Mouse (Mus musculus) fat pad, adult 2 months (tissue): Measurements from ENCODE around the gene Ccpg1os.

Experiments
- DNase-seq: peaks from one replicate; pipeline ENCODE4 v3.0.0-alpha.2; 2011; ENCODE audit warnings: low read depth, low spot score; ENCODE audit errors: extremely low read depth

The Ccpg1os gene

GRCm38 (mm10) chr9:72985250-72986220, at the start of gene Ccpg1os, which contains the start of gene Ccpg1:
Gene Ccpg1os (minus strand): TSS chr9:72985382.
Gene Ccpg1 (plus strand): TSS chr9:72985429.
- peak; percentile 85 for DNase-seq

GRCm38 (mm10) chr9:73033406-73033805, 48.2 kb upstream of the Ccpg1os start:
- DNase-seq, result no peak

GRCm38 (mm10) chr9:73031421-73031820, 46.2 kb upstream of the Ccpg1os start:
- DNase-seq, result no peak

GRCm38 (mm10) chr9:73030443-73030842, 45.3 kb upstream of the Ccpg1os start:
- no peak for DNase-seq

GRCm38 (mm10) chr9:73025818-73026636, 40.8 kb upstream of the Ccpg1os start:
- DNase-seq, result no peak

DNA sequence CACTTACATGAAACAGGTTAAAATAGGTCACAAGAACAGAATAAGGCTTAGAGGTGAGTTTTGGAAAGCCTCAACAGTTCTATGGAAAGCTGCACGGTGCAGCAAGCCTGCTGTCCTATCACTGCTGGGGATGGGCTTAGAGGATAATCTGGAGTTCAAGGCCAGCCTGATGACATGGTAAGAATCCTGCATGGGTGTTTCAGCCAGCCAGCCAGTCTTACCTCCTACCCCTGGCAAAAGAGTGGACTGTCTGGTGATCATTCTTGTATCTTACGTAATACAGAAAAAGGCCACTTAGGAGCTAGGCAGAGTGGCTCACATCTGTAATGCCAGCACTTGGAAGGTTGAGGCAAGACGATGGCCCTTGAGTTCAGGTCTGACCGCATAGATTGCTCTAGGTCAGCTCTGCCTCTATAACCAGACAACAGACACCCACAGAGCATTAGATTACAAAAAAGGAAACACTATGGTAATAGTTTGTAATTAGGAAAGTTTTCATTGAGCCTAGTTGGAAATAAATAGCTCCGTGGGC, 35.5 kb upstream of the Ccpg1os start:
- DNase-seq, result peak; percentile 50

DNA sequence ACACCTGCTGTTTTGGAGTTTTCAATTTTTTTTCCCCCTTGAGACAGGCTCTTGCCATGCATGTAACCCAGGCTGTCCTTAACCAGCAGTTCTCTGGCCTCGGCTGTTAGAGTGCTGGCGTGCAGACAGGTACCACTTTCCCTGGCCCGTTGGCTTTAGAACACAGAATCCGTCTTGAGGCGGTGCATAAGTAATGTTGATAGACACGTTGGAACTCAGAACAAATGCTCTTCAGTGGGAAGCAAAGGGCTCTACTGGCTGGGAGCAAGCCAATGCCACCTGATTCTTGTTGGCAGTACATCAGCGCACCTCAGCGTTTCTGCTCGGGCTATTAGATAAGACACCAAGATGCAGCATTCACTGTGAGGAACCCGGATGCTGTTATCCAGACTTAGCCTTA, 34.7 kb upstream of the Ccpg1os start:
- no peak for DNase-seq

GRCm38 (mm10) chr9:73014724-73015123, 29.5 kb upstream of the Ccpg1os start:
- DNase-seq, result no peak

DNA sequence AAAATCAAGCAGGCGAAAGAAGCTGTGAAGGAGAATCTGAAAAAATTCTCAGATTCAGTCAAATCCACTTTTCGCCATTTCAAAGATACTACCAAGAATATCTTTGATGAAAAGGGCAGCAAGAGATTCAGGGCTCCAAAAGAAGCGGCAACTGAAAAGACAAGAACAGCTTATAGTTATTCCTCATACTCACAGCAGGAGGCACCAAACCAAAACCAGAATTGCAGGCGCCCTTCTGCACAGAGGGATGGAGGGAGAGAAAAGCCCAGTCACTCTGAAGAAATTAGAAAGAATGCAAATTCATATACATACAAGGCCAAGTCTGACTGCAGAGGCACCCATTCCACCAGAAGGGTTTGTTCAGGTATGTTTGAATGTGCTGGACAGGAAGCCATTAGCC, 27.4 kb upstream of the Ccpg1os start:
- no peak for DNase-seq

DNA sequence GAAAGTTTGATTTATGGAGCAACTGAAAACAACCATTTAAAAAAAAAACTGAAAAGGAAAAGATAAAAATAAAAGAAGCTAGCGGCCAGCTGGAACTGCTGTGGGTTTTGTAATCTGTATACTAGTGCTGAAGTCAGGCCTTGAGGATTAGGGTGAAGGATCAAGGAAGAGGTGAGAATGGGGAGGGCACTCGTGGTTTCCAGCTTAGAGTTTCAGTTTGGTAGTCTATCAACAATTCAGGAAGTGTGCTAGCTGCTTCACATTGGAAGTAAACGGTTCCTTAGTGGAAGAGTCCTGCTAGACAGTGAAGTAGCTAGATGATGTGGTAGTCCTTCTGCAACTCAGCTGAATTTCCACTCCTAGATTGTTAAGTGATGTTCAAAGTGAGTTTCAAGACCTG, 23.2 kb upstream of the Ccpg1os start:
- no peak for DNase-seq

GRCm38 (mm10) chr9:73006175-73006574, 21.0 kb upstream of the Ccpg1os start:
- DNase-seq, result no peak

GRCm38 (mm10) chr9:73005106-73005505, 19.9 kb upstream of the Ccpg1os start:
- DNase-seq, result no peak

DNA sequence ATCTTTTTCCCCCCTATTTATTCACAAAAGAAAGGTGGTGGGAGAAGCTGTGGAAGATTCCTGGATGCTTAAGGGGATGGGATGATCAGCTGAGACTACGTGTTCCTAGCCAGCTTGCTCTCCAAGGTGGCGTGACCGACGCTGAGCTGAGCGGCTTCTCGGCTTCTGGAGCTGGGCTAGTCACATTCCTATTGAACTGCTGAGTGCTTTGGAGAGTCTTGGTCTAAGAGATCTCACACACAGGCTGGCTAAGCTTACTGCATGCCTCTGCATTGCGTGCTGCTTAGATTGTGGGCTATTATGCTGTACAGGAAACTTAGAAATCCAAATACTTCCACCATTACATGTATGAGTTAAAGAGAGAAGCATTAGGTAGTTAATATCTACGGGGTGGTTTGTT, 18.9 kb upstream of the Ccpg1os start:
- DNase-seq, result no peak

DNA sequence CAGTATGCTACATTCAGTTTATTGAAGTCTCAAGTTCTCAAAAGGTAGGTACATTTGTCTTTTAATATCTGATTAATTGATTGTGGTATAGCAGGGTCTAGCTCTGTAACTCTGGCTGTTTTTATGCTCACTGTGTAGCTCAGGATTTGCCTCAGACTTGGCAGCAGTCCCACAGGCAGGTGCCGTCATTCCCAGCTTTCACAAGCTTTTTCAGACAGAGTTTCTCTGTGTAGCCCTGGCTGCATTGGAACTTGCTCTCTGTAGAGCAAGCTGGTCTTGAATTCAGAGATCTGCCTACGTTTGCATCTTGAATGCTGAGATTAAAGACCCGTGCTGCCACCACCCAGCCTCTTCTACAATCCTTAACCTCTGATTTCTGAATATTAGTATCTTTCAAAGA, 17.0 kb upstream of the Ccpg1os start:
- DNase-seq, result no peak

GRCm38 (mm10) chr9:73001314-73002011, 16.3 kb upstream of the Ccpg1os start:
- no peak for DNase-seq

DNA sequence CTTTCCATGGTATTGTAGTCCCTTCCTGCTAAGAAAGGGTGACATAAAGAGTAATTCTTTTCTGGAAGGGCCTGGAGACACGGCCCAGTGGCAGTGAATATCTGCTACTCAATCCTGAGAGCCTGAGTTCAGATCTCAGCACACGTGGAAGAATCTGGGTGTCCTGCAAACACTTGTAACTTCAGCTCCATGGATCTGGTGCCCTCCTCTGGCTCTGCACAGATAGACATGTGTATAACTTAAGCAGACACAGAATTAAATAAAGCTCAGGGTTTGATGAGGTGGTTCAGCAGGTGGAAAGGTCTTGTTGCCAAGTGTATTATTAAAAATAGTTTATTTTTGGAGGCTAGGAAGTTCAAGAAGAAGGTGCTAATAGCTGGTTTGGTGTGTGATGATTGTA, 15.3 kb upstream of the Ccpg1os start:
- DNase-seq, result no peak

DNA sequence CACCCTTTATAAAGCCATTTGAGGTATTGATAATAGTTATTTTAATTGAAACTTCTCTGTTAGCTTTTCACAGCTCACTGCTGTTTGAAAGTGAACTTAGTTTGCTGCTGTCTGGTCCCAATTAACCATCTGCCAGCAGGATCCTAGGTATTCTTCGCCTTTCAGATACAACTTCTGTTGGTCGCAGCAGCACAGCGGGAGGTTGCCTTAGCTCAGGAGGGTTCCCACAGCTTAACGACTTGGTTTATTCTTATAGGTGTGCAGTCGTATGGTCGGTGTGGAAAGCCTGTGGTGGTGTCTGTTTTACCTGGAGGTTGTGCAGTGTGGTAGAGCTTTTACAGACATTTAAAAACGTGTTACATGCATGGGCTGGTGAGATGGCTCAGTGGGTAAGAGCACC, 11.6 kb upstream of the Ccpg1os start:
- DNase-seq, result no peak

GRCm38 (mm10) chr9:72996167-72996566, 11.0 kb upstream of the Ccpg1os start:
- DNase-seq, result no peak

DNA sequence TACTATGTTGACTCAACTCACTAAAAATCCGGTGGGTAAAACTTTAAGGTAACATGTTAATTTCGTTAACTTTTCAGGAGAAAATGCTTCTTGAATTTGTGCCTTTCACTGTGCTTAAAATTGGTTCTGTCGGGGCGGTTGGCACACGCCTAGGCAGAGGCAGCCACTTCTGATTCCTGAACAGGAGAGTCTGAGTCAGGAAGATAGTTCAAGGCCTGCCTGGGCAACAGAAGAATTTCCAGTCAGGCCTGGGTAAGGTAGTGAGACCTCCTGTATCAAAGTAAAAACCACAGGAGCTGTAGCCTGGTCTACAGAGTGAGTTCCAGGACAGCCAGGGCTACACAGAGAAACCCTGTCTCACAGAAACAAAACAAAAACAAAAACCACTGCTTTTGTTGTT, 7.4 kb upstream of the Ccpg1os start:
- no peak for DNase-seq

DNA sequence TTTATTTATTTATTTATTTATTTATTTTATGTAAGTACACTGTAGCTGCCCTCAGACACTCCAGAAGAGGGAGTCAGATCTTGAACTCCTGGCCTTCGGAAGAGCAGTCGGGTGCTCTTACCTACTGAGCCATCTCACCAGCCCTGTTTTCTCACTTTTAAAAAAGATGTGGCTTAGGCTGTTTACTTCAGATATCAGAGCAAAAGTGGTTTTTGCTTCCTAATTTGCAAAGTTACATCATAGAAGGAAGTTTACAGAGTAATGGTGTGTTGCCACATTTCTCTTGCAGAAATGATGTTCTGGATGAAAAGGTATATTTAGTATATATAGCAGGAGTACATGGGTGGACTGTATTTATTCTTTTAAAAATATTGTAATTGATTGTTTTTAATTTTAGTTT, 6.2 kb upstream of the Ccpg1os start:
- no peak for DNase-seq

- no peak for DNase-seq
Measured at GRCm38 (mm10) chr9:72988706-72989105, 3.5 kb upstream of the Ccpg1os start.
